Mouse (Mus musculus): ENCODE results near the gene Cideb.

Cideb gene

DNA sequence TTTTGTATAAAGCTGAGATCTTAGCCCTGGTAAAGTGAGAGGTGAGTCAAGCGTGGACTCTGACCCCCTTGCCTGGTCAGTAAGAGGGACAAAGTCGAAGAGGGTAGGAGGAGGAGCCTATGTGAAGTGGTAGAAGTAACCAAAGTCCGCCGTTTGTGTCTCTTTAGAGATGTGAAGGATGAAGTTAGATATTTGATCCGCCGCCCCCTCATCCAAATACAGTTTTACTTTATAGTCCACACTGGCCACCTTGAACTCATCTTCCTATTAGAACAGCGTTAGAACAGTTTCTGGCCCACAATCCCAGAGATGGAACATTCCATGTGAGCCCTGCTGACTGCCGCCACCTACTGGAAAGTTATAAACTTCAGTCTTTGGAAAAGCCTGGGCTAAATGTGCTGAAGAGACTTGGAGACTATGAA is at the start of gene Cideb:
Gene Cideb, minus strand, starts transcription at position 96 of the 422 bp plus-strand sequence.
- DNase-seq (ENCODE audit: low spot score): no peak

DNA sequence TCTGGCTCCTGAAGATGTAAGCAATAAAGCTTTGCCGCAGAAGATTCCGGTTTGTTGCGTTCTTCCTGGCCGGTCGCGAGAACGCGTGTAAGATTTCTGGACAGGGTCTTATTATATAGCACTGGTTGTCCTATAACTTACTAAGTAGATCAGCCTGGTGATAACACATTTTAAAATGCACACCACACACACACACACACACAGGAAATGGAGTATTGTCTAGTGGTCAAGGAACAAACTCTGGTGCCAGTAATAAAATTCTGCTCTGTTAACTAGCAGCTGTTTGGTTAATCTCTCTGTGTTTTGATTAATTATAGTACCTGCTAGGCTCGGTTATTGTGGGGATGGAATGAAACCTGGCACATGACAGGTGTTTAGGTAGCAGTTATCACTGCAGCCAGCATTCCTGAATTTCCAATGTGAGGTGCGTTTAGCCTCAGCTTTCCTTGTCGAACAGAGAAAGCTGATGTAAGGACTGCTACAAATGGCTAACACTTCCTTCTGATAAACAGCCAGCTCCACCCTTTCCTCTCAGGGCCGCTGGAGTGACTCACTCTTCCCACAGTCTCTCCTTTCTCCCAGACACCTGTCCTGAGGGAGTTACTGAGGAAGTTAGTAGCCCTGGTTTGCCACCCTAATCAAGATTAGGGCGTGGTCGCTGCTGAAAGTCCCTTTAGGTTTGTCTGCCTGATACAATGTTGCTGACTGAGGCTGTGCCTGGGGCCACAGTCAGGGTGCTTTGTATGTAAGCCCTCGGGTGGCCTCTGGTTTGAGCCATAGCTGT is 37.3 kb upstream of the Cideb start:
- no peak for DNase-seq (ENCODE audit: low spot score)

DNA sequence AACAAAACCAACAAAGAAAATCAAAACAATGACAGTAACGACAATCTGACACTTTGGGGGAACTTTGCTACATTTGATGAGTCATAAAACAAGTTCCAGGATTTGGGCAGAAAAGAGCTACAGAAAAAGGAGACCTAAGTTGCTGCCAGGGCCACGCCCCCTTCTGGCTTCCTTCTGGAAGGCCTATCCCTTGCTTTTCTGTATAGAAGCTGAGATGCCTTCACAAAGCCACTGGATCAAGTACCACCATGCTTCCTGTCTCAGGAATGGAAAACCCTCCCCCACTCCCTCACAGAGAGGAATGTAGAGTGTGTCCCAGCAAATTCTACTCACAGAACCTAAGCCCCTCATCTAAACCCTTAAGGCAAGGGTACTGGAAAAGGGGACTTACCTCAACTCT is 35.7 kb upstream of the Cideb start:
- DNase-seq (ENCODE audit: low spot score): no peak

DNA sequence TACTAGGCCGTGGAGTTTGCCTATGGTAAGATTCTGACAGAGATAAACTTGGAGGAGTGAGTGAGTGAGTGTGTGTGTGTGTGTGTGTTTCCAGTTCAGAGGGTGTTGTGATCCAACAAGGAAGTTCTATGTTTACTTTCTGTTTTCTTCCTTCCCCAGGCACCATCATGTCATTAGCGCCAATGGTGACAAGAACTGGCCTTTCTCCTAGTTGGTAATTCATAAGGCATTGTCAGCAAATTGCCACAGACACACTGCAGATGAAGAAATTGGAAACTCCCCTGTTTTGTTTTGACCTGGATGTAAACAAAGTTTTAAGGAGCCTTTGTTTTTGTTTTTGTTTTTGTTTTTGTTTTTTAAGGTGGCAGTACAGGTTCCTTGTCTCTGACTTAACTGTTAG is 35.2 kb upstream of the Cideb start:
- DNase-seq (ENCODE audit: low spot score): no peak

DNA sequence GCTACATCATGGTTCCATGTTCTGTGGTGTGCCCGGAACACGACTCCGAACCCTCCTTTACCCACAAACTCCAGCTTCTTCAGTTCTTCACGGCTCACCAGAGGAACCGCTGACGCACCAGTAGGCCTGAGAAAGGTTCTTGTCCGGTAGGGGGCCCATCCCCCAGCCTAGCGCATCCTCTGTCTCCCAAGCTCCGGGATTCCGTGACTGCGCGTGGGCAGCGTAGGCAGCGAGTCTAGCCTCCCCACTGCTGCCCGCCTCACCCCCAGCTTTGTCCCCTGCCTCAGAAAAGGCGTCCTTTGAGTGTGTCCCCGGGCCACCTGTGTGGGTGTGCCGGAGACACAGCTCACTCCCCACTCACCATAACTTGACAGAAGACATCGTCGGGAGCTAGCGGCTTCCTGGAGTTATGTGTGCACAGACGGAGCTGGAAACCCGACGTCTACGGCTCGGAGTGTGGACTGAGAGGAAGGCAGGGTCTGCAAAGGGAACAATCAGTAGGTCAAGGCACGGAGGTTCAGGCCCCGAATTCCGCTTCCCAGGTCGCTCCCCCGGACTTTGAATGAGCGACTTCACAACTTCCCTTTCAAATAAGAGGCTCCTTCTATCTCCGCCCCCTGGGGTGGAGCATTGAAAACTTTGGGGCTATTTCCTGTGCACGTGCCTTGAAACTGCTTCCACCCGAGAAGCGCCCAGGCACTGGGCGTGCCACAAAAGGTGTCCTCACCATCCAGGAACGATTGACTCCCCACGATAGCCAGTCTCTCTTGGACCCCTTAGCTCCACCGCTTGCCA is 30.2 kb upstream of the Cideb start, which contains the start of gene Ripk3:
Gene Ripk3, minus strand, starts transcription at position 610 of the 795 bp plus-strand sequence.
- no peak for DNase-seq (ENCODE audit: low spot score)

DNA sequence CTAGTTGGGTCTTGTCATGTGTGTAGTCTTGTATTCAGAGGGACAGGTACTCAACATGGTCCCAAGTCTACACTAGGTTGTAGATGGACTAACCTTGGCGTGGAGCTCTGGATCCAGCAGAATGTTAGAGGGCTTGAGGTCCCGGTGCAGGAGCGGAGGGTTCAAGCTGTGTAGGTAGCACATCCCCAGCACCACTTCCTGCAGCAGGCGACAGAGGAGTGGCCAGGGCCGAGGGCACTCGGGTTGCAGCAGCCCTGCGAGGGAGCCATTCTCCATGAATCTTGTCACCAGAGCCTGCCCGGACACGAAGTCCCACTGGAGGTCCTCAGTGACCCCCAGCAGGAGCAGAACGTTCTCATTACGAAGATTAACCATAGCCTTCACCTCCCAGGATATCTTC is 29.5 kb upstream of the Cideb start:
- no peak for DNase-seq (ENCODE audit: low spot score)

DNA sequence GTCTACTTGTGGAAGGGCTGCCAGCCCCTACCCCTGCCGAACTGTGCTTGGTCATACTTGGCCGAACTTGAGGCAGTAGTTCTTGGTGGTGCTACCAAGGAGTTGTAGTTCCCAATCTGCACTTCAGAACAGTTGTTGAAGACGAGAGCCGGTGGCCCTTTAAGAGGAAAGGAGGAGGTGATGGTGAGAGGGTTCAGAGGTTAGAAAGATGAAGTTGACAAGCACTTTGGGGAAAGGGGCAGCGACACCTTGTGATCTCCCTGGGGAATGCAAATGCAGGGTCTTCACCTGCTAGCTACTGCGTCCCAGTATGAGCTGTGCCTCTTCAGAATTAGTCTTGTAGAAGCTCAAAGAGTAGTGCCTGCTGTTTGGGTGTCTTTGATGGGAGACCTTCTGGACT is 26.9 kb upstream of the Cideb start:
- no peak for DNase-seq (ENCODE audit: low spot score)

DNA sequence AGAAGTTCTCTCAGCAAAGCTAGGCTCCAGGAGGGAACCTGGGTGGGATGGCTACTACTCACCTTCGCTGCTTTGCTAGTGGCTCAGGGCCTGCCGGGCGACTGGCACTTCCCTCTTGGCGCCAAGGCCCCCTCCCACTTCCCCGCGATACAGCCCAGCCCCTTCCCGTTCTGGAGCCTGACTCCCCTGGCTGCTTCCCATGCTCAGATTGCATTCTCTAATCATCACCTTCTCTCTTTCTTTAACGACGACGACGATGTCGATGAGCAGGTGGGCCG is 25.6 kb upstream of the Cideb start, which contains the start of gene Adcy4:
Gene Adcy4, minus strand, starts transcription at position 138 of the 278 bp plus-strand sequence.
- peak; percentile 8 for DNase-seq (ENCODE audit: low spot score)

DNA sequence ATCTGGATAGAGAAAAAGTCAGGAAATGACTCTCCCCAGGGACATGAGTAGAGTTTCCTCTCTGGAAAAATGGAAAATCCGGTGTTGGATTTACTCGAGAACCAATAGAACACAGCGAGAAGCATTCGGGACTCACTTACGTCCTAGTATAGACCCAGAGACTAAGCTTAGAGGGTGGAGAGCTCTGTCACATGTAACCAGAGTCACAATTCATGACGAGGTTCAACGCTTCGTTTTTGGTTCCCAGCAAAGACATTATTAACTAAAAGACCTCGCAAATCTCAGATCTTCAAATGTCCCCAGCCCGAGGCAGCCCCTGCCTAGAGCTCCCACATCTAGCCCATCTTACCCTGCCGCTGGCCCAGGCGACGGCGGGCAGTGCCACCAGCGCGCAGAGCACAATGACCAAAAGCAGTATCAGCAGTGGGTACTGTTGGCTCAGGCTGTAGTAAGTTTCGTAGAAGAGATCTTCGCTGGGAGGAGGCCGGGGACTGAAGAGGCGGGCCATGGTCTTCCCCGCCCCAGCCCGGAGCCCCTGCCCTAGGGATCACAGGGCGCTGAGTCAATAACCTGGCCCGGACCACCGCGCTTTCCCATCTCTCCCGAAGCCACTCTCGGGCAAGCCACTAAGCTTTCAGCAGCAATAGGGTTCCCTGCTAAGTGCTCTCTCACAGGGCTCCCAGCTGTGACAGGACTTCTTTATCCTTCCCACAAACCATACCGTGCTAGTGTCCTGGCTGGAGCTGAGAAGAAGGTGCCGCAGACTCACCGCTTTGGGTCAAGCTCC is 25.1 kb upstream of the Cideb start:
- DNase-seq (ENCODE audit: low spot score): peak; percentile 9

DNA sequence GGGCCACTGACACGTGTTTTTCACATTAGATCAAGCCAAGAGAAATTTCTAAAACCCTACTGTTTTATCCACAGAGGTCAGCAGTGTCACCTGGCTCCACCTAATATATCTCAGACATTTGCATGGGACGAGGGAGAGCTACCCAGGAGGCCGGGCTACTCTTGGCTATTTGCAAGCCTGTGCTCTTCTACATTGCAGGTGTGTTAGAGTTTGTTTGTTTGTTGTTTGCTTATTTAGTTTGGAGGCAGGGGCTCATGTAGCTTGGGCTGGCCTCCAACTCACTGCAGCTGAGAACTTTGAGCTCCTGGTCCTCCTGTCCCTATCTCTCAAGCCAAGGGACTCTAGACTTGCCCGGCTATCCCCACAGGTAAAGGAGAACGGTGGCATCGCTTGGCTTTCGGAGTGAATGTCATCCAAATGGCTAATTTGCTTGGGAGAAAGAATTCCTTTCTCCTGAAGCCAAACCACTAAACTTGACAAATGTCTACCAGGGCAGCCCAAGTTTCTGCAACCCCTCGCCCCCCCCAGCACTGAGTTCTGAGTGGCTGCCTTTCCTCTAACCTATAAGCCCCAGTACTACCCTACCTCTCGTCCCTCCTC is 24.2 kb upstream of the Cideb start:
- no peak for DNase-seq (ENCODE audit: low spot score)

DNA sequence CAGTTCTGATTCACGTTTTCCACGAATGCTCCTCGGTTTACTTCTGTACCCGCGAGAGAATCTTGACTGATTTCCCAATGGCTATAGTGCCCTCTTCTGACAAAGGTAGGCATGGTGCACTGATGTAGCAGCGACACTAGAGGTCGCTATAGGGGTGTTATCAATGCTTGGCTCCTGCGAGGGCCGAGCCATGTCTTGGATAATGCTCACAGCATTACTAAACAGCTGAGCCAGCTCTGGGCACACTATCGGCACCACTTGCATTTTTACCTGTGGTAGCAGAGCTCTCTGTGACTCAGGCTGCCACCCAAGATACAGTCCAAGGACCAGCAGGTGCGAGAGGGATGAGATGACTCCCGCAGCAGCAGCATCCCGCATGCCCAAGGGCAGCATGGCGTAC is 23.1 kb upstream of the Cideb start:
- no peak for DNase-seq (ENCODE audit: low spot score)

DNA sequence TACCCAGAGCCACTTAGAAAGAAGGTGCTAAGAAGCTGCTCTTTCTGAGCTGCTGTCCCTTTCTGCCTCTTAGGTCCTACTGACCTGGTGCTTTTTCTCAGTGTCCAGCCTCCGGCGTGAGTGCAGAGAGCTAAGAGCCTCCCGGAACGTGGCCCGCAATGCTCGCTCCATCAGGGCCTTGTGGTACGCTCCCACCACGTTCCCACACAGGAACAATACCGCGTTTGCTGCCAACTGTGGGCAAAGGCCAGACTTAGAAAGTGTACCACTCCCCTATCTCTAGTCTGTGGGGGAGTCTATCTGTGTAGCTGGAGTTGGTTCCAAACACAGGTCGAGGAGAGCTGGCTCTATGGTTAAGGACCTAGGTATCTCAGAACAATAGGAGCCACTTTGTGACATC is 22.5 kb upstream of the Cideb start:
- DNase-seq (ENCODE audit: low spot score): no peak

DNA sequence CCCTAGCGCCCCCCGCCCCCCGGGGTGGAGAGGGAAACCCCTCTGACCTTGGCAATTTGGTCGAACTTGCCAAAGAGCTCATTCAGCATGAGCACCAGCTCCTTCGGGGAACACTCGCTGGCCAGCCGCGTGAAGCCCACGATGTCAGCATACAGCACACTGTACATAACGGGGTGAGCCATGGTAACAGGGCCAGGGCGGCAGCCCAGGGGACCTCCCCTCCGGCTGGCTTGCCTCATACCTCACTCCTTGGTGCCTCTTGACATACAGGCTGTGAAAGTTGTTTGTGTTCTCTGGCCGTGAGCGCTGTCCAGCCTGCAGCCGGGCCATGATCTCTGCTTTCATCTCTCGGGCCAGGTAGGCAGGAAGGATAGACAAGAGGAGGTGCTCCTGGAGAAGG is 21.4 kb upstream of the Cideb start:
- DNase-seq (ENCODE audit: low spot score): peak; percentile 7

DNA sequence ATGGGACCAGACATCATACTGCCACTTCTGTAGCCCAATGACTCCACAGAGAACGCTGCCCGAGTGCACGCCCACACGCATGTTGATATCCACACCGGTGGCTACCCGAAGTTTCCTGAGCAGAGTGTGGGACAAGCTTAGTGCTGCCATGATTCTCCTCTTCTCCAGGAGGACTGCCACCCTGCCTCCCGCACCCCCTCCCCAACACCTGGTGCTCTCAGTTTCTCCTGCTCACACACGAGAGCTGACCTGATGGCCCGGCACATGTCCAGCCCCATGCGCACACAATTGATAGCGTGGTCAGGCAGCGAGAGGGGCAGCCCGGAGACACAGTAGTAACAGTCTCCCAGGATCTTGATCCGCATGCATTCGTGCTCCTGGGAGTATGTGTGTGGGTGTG is 20.4 kb upstream of the Cideb start:
- no peak for DNase-seq (ENCODE audit: low spot score)

DNA sequence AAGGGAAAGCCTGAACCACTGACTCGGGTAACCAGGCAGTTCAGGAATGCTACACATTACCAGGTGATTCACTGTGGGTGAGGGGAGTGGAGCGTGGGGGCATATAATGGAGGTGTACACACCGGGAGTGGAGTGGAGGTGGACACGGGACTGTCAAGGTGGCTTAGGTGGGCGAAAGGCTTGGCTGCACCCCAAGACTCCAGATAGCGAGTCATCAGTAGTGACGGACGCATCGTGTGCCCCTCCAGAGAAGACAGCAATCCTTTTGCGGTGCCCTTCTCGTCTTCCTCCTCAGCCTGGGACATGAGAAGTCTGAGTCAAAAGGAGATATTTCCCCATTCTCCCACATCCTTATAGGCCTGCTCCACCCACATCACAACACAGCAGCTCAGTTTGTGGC is 19.5 kb upstream of the Cideb start:
- no peak for DNase-seq (ENCODE audit: low spot score)

DNA sequence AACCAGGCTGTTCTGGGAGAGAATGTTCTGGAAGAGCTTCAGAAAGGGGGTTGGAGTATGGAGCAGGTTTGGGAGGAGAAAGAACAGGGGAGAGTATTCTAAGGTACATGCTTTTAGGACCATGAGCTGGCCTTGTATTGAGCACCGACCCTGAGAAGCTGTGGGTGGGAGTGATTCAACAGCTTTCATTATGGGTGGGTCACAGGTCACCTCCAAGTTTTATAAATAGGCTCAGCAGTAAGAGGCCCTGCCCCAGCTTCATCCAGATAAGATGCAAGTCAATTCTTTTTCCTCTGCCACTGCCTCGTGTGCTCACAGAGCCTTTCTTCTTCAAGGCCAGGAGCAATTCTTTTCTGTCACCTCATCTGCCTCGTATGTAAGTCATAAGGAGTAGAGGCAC is 18.9 kb upstream of the Cideb start:
- DNase-seq (ENCODE audit: low spot score): no peak

DNA sequence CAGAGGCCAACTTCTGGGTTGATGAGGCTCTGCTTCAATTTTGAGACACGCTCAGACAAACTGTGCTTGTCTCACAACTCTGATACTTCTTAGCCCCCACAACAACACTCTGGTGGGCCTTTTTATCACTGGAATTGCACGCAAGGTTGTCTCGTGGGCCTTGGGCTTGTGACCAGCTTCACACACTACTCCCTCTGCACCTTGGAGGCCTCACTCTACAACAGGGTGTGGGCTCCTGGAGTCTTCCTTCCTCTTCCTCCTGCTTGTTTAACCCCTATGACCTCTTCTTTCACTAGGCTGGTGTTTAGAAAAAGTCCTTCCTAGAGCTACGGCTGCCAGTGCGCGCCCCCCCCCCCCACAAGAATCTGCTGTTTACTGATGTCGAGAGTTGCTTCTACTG is 18.5 kb upstream of the Cideb start:
- no peak for DNase-seq (ENCODE audit: low spot score)

DNA sequence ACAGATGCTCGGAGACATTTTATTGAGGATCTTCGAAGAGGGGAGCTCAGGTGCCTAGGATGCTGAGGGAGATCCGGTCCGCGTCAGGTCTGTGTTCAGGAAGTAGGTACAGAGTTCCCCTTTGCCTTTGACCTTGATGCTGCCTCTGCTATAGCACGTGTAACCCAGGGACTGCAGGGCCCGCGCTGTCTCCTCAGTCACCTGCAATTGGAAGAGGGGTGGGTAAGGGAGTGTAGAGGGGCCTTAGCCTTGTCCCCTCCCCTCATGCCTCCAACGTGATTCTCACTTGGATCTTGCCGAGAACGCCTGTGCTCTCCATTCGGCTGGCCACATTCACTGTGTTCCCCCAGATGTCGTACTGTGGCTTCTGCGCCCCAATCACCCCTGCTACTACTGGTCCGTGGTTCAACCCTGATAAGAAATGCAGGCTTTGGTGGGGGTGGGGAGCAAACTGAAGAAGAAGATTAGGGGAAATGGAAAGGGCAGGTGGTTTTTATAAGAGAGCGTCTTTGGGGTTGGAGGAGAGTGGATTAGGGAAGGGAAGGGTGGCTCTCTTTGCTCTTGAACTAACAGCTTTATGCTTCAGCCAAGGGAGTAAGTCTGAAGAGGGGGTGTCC is 10.9 kb upstream of the Cideb start:
- no peak for DNase-seq (ENCODE audit: low spot score)

DNA sequence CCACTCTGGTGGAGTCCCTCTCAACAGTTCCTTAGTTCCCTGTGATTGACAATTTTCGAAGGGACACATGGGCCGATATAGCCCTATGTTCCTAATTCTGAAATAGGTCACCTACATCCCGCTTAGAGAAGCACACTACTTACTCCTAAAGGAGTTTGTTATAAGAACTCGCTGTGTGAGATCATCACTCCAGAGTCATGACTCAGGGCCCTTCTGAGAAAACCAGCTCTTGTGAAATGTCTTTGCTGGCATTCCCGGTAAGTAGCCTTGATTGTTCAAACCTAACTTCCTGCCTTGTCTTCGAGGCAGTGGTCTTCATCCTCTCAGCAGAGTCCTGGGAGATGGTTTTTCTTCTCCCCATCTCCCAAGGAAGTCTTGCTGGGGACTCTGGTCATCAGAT is 10.3 kb upstream of the Cideb start:
- no peak for DNase-seq (ENCODE audit: low spot score)

DNA sequence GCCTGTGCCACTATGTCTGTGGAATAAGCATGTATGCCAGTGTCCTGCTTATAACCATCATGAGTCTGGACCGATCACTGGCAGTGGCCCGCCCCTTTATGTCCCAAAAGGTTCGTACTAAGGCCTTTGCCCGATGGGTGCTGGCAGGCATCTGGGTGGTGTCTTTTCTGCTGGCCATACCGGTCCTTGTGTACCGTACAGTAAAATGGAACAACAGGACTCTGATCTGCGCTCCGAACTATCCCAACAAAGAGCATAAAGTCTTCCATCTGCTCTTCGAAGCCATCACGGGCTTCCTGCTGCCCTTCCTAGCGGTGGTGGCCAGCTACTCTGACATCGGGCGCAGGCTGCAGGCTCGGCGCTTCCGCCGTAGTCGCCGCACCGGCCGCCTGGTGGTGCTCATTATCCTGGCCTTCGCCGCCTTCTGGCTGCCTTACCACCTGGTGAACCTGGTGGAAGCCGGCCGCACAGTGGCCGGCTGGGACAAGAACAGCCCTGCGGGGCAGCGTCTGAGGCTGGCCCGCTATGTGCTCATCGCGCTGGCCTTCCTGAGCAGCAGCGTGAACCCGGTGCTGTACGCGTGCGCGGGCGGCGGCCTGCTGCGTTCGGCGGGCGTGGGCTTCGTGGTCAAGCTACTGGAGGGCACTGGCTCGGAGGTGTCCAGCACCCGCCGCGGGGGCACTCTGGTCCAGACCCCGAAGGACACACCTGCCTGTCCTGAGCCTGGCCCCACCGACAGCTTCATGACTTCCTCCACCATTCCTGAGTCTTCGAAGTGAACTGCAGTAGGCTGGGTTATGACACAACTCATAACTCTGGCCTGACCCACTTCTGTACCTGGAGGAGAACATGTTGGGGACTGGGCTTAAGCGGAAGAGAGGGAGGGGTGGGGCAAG is 9.5 kb upstream of the Cideb start:
- no peak for DNase-seq (ENCODE audit: low spot score)

DNA sequence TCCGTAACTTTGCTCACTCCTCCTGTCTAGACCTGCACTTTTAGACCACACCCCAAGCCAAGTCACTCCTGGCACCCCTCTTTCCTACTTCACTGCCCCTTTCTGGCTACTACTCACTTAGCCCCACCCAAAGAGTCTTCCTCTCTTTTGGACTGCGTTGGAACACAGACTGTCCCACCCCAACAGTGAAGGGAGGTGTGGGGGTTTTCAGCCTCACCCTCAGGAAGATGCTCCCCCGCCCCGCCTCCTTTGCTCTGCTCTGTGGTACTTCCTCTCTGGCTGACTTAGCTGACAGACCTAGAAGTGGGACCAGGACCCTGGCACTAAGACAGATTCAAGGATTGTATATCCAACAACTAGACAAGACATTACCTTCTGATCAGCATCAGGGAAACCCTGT is 7.4 kb upstream of the Cideb start, which contains the start of gene Ltb4r1:
Gene Ltb4r1, plus strand, starts transcription at position 267 of the 400 bp plus-strand sequence.
- no peak for DNase-seq (ENCODE audit: low spot score)

Measured in urinary bladder, postnatal 10 days (tissue).